Mouse (Mus musculus) liver, adult 2 months (tissue): ENCODE measurements at regions not wholly inside any gene's neighbourhood (a gene's known extent, or its start where the extent isn't known, plus 50 kb on each side); places are given as distances from the start of the nearest gene placed in this dataset.
"Not testable (repeated sequence)": the region's sequence is repeated elsewhere in the genome, so short reads cannot be mapped to it uniquely, and the experiment has no call there.

Source experiments
- CTCF ChIP-seq: fragments of 200-500 bp; IDR thresholded peaks from 2 replicates; pipeline ENCODE4 v1.5.1; 2011; ENCODE audit warnings: low read depth, low read length, control low read depth
- POLR2A ChIP-seq: fragments of 200-500 bp; IDR thresholded peaks from 2 replicates; pipeline ENCODE4 v1.6.1; 2011; ENCODE audit warnings: low read length, control low read depth; ENCODE audit not compliant: insufficient read depth; ENCODE audit errors: extremely low read depth

GRCm38 (mm10) chr8:20545347-20545746 lies 69.4 kb upstream of the Gm21119 start:
- not testable (repeated sequence) for TF ChIP-seq CTCF, POLR2A
